Mouse (Mus musculus) left cerebral cortex, adult 6 months (tissue): Measurements from ENCODE around the gene Bckdha. TPM values are rescaled to one million over a fixed set of nuclear protein-coding genes. Genes with fewer than 3 reads are reported as not detected.

Source experiments
- long read RNA-seq, 2 experiments: library from polyadenylated mRNA; unstranded; transcript quantifications; one replicate each; pipeline ENCODE4 v2.0.0; 2019 to 2020
- polyA plus RNA-seq: library from polyadenylated mRNA; unstranded; fragments of <200 nt; fragmentation: Nextera tagmentation; gene quantifications from 2 replicates; pipeline ENCODE4 v1.2.3, GENCODE M21; 2021

The Bckdha gene
- 22.9 and 33.7 TPM in 2 replicates for polyA plus RNA-seq
- long read RNA-seq, experiment 1, transcript Bckdha-201 (9 exons, 1,899 nt), result major isoform, 120 of 150 reads
- long read RNA-seq, experiment 1, partial matches to known transcripts, result 11 of 150 reads
- long read RNA-seq, experiment 1, other reads (novel, unspliced or antisense), result 19 of 150 reads
- long read RNA-seq, experiment 2, transcript Bckdha-201 (9 exons, 1,899 nt), result major isoform, 19 of 31 reads
- long read RNA-seq, experiment 2, partial matches to known transcripts, result 10 of 31 reads
- long read RNA-seq, experiment 2, other reads (novel, unspliced or antisense), result 2 of 31 reads

GRCm38 (mm10) chr7:25658657-25659472 is at the start of gene Bckdha, which contains the start of gene Exosc5:
Bckdha (minus strand) TSS chr7:25658981.
Exosc5 (plus strand) TSS chr7:25659164.

GRCm38 (mm10) chr7:25686680-25687531 is 28.1 kb upstream of the Bckdha start, which contains the start of gene Tgfb1:
Tgfb1 (plus strand) TSS chr7:25687002.

GRCm38 (mm10) chr7:25680514-25681258 is 21.9 kb upstream of the Bckdha start, which contains the start of gene B9d2:
B9d2 (plus strand) TSS chr7:25680780.

GRCm38 (mm10) chr7:25674719-25675300 is 16.0 kb upstream of the Bckdha start, which contains the start of gene Tmem91:
Tmem91 (minus strand) TSS chr7:25675166.

GRCm38 (mm10) chr7:25626509-25627430 is 32.0 kb downstream of the Bckdha start, which contains the start of gene B3gnt8:
B3gnt8 (plus strand) TSS chr7:25626654.

GRCm38 (mm10) chr7:25618865-25619721 is 39.7 kb downstream of the Bckdha start, which contains the start of gene Dmac2:
Dmac2 (plus strand) TSS chr7:25619414.

GRCm38 (mm10) chr7:25615706-25616011 is 43.1 kb downstream of the Bckdha start, which contains the start of gene Erich4:
Erich4 (minus strand) TSS chr7:25615892.

Other genes starting within 250 kb of the Bckdha start
- not detected in 2 replicates for gene Cxcl17, start 246.1 kb downstream of the Bckdha start, polyA plus RNA-seq
- gene Ceacam1, start 181.4 kb downstream of the Bckdha start, polyA plus RNA-seq, result 2.9 and 3.0 TPM in 2 replicates
- gene Ceacam2, start 119.1 kb downstream of the Bckdha start, polyA plus RNA-seq, result 0.23 and 0.42 TPM in 2 replicates
- gene Erich4, start 43.1 kb downstream of the Bckdha start, polyA plus RNA-seq, result 0.16 and 0.23 TPM in 2 replicates
- gene Dmac2, start 39.6 kb downstream of the Bckdha start, polyA plus RNA-seq, result 43.8 and 58.7 TPM in 2 replicates
- gene B3gnt8, start 32.3 kb downstream of the Bckdha start, polyA plus RNA-seq, result 0.31 and 0.63 TPM in 2 replicates
- 32.8 and 35.4 TPM in 2 replicates for gene Exosc5, start 183 bp upstream of the Bckdha start, polyA plus RNA-seq
- 29.4 and 35.8 TPM in 2 replicates for gene Tmem91, start 16.2 kb upstream of the Bckdha start, polyA plus RNA-seq
- gene B9d2, start 21.8 kb upstream of the Bckdha start, polyA plus RNA-seq, result 39.3 and 53.3 TPM in 2 replicates
- 0.48 and 2.1 TPM in 2 replicates for gene Tgfb1, start 28.0 kb upstream of the Bckdha start, polyA plus RNA-seq
- gene Ccdc97, start 60.1 kb upstream of the Bckdha start, polyA plus RNA-seq, result 36.4 and 47.3 TPM in 2 replicates
- 8.3 and 23.6 TPM in 2 replicates for gene Hnrnpul1, start 95.8 kb upstream of the Bckdha start, polyA plus RNA-seq
- 12.8 and 13.4 TPM in 2 replicates for gene Axl, start 129.7 kb upstream of the Bckdha start, polyA plus RNA-seq
- gene Cyp2s1, start 157.9 kb upstream of the Bckdha start, polyA plus RNA-seq, result 2.5 TPM in 2 replicates
- gene Cyp2b10, start 238.6 kb upstream of the Bckdha start, polyA plus RNA-seq, result not detected in 2 replicates